Mouse (Mus musculus) thymus, postnatal 4 days (tissue): ENCODE measurements around the gene Aldoart2.
A peak's percentile ranks its signal among the peaks of the same experiment; 100 is the strongest.
"Not testable (repeated sequence)": the region's sequence is repeated elsewhere in the genome, so short reads cannot be mapped to it uniquely, and the experiment has no call there.

Experiments
- DNase-seq: peaks from one replicate; pipeline ENCODE4 v3.0.0; 2021

The Aldoart2 gene

GRCm38 (mm10) chr12:55586936-55587335 lies 21.9 kb downstream of the Aldoart2 start:
- DNase-seq, result not testable (repeated sequence)

- no peak for DNase-seq
Observed at GRCm38 (mm10) chr12:55598537-55598886, 33.5 kb downstream of the Aldoart2 start.

- peak; percentile 40 for DNase-seq
Observed at GRCm38 (mm10) chr12:55598887-55599561, 34.0 kb downstream of the Aldoart2 start, which contains the start of gene Insm2. Gene Insm2, plus strand, starts transcription at chr12:55599427.

GRCm38 (mm10) chr12:55599639-55600502 lies 34.8 kb downstream of the Aldoart2 start:
- DNase-seq, result peak; percentile 70

- DNase-seq, result no peak
Observed at GRCm38 (mm10) chr12:55600503-55600994, 35.5 kb downstream of the Aldoart2 start.

GRCm38 (mm10) chr12:55604411-55604810 lies 39.4 kb downstream of the Aldoart2 start:
- no peak for DNase-seq

GRCm38 (mm10) chr12:55607902-55608301 lies 42.9 kb downstream of the Aldoart2 start:
- no peak for DNase-seq

- no peak for DNase-seq
Observed at GRCm38 (mm10) chr12:55610812-55611211, 45.8 kb downstream of the Aldoart2 start.
